Mouse (Mus musculus) thymus, postnatal 10 days (tissue): ENCODE data around the gene Gorasp1.

Source experiments
- DNase-seq, 2 experiments: peaks; one replicate each; pipeline ENCODE4 v3.0.0; 2021; ENCODE audit warnings: low spot score in 2 of 2

Gorasp1 gene

GRCm38 (mm10) chr9:119937005-119937773 lies at the start of gene Gorasp1, which contains the start of gene Ttc21a:
TSS of gene Gorasp1 (minus strand) at chr9:119937565.
TSS of gene Ttc21a (plus strand) at chr9:119937606.
- peak; percentile 84 to 92 for DNase-seq

DNA sequence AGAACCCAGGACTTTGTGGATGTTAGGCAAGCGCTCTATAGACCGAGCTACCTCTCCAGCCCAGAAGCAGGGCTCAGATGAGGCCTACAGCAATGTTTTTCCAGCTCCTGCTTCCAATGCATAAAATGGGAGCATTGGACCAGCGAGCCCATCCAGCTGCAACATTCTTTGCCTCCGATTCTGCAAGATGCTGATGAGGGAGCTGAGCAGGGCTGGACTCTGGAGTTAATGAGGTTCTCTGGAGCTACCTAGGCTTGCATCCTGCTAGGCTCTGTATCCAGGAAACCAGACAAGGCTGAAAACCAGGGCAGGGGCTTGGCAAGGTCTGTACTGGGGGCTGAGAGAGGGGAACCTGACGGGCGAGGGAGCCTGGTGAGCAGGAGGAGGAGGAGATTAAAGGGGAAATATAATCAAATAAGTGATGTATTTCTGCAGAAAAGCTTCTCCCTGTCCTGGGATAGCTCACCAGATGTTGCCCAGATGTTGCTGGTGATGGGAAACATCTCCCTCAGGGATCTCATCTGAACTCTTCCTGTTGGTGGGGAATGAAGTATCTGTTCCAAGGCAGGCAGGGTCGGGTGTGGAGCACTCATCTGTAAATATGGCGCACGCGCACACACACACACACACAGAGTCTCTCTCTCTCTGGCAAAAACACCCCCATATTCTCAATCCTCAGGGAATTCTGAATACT lies 48.7 kb upstream of the Gorasp1 start:
- no peak for DNase-seq

DNA sequence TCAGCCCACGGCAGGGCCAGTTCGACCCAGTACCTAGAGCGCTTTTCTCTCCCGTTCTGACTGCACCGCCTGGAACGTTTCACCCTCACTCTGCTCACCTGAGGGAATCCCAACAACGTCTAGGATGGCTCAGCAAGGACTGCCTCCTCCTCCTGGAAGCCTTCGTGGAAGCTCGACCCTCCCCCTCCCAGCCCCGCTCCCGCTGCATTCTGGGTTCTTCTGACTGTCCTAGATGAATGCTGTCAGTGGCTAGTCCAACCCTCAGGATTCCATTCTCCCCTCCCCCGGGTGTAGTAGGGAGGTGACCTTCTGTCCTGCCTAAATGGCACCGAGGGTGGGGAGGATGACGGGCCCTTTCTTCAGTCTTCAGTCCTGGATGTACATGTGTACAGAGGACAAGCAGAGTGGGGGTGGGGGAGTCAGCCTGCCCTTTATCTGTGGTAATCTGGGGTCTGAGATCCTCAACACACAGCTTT lies 47.2 kb upstream of the Gorasp1 start, which contains the start of gene Csrnp1:
Gene Csrnp1, minus strand, starts transcription at position 123 of the 476 bp plus-strand sequence.
- peak; percentile 42 to 45 for DNase-seq

GRCm38 (mm10) chr9:119983585-119984535 lies 46.5 kb upstream of the Gorasp1 start:
- DNase-seq: peak; percentile 79 to 81

DNA sequence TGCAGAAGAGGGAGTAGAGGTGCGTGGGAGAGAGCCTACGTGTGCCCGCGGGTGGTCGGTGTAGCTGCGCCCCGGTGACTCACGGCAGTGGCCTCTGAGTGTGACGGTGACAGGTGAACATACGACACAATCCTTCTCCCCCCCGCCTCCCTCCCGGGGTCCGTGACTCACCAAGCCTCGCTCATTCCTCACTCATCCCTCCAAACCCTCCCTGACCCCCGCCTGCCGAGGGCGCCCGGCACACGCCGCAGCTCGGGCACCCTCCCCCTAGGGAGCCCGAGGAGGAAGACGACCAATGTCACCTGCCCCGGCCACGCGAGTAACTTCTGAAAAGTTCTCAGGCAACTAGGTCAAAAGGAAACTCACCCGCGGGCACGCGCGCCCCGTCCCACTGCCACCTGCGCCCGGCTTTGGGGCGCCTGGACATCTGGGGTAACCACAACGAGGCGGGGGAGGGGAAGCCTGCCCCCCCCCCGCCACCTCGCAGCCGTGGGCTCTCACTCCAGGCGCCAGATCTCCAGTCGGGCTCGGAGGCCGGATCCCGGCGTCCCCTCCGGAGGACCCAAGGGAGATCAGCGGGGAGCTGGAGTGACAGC lies 45.7 kb upstream of the Gorasp1 start:
- peak; percentile 72 to 81 for DNase-seq

GRCm38 (mm10) chr9:119982241-119982811 lies 45.0 kb upstream of the Gorasp1 start:
- peak; percentile 80 for DNase-seq

DNA sequence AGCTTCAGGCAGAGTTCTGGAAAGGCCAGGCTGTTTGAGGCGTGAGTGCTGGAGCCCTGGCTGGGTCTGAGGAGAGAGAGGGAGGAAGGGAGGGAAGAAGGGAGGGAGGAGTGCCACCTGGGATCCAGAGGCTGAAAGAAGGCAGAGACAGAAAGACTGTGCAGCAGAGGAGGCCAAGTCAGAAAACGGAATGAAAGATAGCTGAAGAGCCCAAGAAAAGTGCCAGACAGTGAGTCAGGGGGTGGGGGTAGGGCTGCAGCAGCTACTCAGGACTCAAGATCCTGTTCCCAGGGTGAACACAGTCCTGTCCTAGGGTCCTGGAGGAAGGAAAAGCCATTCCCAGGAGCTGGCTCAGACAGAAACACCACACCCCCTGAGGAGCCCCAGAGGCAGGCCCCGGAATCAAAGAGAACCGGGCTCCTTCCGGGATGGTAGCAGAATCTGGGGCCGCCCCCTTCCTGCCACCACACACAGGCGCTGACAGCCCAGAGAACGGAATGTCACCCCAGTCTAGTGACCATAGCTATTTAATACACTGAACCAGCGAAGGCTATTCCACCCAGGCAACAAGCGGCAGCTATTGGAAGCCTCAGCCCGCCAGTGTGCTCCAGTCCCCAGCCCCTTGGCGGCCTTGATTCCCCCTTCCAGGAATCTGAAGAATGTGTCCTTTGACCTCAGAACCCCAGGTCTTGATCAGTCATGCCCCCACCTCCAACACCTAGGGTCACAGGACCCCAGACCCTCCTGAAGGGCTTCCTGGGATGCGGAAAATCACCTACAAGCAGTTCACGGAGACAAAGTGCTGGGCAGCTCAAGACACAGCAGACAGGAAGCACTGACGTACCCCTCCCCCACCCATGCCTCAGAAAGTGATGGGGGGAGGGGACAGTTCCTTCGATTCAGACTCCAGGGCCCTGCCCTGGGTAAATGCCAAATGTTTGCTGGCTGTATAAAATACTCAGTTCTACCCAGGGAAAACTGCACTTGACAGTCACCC lies 44.1 kb upstream of the Gorasp1 start:
- peak; percentile 82 to 87 for DNase-seq

GRCm38 (mm10) chr9:119980770-119981182 lies 43.4 kb upstream of the Gorasp1 start:
- DNase-seq: peak in 1 of 2 experiments; percentile 40

DNA sequence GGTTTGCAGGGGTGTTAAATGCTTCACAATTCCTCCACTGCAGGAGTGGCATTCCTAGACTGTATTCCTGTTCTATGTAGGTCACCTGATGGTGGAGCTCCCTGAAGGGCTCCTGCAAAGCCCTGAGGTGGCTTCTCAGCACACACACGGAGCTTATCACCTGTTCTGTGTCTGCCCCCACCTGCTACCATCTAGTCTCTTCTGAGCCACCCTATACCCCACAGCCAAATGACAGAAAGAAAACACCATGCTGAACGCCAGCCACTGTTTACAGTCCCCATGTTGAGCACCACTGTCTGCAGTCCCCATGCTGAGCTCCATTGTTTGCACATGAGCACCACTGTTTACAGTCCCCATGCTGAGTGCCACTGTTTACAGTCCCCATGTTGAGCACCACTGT lies 42.4 kb upstream of the Gorasp1 start:
- no peak for DNase-seq

GRCm38 (mm10) chr9:119978811-119979441 lies 41.6 kb upstream of the Gorasp1 start:
- no peak for DNase-seq

GRCm38 (mm10) chr9:119978151-119978810 lies 40.9 kb upstream of the Gorasp1 start:
- DNase-seq: peak; percentile 73 to 78

GRCm38 (mm10) chr9:119977557-119978060 lies 40.2 kb upstream of the Gorasp1 start:
- no peak for DNase-seq

GRCm38 (mm10) chr9:119976704-119977556 lies 39.6 kb upstream of the Gorasp1 start:
- peak; percentile 40 to 44 for DNase-seq

- DNase-seq: no peak
Measured at GRCm38 (mm10) chr9:119975286-119975685, 37.9 kb upstream of the Gorasp1 start.

DNA sequence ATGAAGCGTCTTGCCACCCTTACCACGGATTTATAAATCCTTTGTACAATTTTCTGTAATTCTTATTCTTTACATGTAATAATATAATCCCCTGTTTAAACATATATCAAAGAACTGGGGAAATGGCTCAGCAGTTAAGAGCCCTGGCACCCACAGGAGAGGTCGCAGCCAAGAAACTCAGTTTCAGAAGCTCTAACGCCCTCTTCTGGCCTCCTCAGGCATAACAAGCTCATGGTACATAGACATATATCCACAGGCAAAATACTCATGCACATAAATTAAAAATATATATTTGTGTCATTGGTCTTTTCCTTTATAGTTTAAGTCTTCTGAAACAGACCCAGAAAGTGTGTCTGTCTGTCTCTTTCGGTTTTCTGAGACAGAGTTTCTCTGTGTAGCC lies 37.2 kb upstream of the Gorasp1 start:
- no peak for DNase-seq

DNA sequence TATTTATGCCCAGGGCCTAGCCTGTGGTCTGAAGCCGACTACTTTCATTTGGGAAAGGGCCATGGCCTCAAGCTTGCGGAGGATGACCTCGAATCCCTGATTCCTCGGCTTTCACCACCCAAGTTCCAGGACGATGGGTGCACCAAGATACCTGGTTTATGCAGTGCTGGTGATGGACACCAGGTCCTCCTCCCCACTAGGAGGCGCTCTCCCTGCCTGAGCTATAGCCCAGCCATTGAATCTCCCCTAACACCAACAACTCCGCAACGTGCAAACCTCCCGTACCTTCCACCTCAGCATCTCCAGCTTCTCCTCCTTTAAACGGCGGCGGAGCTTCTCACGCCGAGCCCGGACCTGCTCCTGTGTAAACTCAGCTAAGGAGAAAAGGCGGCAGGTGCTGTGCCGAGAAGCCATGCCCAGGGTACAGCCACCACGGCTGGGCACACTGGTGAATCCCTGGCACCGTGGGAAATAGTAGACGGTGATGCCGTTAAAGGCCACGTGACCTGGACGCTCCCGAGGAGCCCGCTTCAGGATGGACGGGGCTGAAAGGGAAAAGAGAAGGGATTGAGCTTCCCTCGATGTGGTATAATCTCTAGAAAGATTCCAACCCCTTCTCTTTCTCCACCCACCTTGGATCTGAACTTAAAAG lies 36.6 kb upstream of the Gorasp1 start:
- DNase-seq: peak in 1 of 2 experiments; percentile 56

DNA sequence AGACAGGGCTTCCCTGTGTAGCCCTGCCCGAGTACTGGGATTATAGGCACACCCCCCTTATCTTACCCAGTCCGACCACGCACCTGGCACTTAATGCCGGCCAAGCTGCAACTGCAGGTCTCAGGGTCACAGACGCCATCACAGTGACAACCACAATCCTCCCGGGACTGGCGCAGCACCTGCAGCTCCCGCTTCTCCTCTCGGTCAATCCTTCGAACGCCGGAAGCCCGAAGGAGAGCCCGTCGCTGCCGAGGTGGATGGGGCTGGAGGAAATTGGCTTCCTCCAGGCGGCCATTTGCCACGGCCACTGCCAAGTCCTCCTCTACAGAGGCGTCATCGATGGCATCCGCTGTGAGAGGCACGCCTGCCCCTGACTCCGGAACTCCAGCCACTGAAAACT lies 35.9 kb upstream of the Gorasp1 start:
- no peak for DNase-seq
